22 mouse cellular contexts compared by ENCODE assay signal in the genomic region with DNA sequence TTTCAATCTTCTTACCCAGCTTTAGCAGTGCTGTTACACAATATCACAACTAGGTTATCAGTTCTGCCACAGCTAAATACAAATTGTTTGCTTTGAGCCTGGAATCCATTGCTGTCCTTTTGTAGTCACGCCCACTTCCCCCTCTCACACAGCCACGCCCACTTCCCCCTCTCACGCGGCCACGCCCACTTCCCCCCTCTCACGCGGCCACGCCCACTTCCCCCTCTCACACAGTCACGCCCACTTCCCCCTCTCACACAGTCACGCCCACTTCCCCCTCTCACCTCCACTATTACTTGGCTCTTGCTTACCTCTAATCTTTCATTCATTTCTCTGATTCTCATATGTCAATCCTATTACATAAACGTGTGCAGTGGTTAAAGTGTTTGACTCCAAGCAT. TPM values are rescaled to one million over a fixed set of nuclear protein-coding genes. Genes with fewer than 3 reads are reported as not detected.
DNase-seq lines count a peak whose midpoint lies in the region; ATAC-seq lines count a peak whose summit lies in the region.
"Had no signal": no experiment of that assay in that cellular context is flagged by ENCODE, and none has a peak within 500 bp of the region (broad histone marks: within the 10 kb centered on the region; RNA-seq: fewer than 3 reads in every experiment).

No protein-coding gene starts in this region.

- H3K36me3 ChIP-seq in heart, embryonic 12.5 days = peaks cover 34% of the 10 kb centered on the region
- H3K36me3 ChIP-seq: embryonic facial prominence, embryonic 12.5 days; limb, embryonic 15.5 days; neural tube, embryonic 15.5 days; stomach, embryonic 15.5 days had no signal

- H3K4me3 ChIP-seq in heart, embryonic 12.5 days = no peak overlapping the region
- H3K4me3 ChIP-seq: embryonic facial prominence, embryonic 12.5 days; limb, embryonic 15.5 days; megakaryocyte, embryonic 14.5 days; neural tube, embryonic 15.5 days; stomach, embryonic 15.5 days had no signal

- no peak overlapping the region for H3K27ac ChIP-seq in heart, embryonic 12.5 days (ENCODE audit: poor library complexity, severe bottlenecking)
- H3K27ac ChIP-seq: embryonic facial prominence, embryonic 12.5 days; hindbrain, embryonic 14.5 days; limb, embryonic 15.5 days; neural tube, embryonic 15.5 days; stomach, embryonic 15.5 days had no signal

- H3K9me3 ChIP-seq in heart, embryonic 12.5 days (replicated peaks) = no peaks in the 10 kb centered on the region
- H3K9me3 ChIP-seq: embryonic facial prominence, embryonic 12.5 days; limb, embryonic 15.5 days; megakaryocyte, embryonic 14.5 days; neural tube, embryonic 15.5 days; stomach, embryonic 15.5 days had no signal

- no peak overlapping the region for H3K9ac ChIP-seq in heart, embryonic 12.5 days
- H3K9ac ChIP-seq: embryonic facial prominence, embryonic 12.5 days; hindbrain, embryonic 14.5 days; limb, embryonic 15.5 days; neural tube, embryonic 15.5 days; stomach, embryonic 15.5 days had no signal

- DNase-seq in heart, postnatal 4 days = peak; percentile 46
- DNase-seq in B cell, adult 2 months = peak; percentile 37 to 50
- peak; percentile 6 for DNase-seq in MEL-GATA-1-ER (ENCODE audit: extremely low read depth, low read depth)
- no peak for DNase-seq in retina, embryonic 14.5 days (ENCODE audit: low spot score)
- DNase-seq in lung, adult 18-20 months = no peak
- no peak for DNase-seq in cerebellum, adult 18-20 months
- DNase-seq: adrenal gland, postnatal 36 days; cerebellum, postnatal 25 days; gastrocnemius, postnatal 14 days; kidney, adult 11 months; kidney, postnatal 10 days; layer of hippocampus, adult 9-11 months; retina, postnatal 1 day had no signal

- H3K4me1 ChIP-seq in heart, embryonic 12.5 days (replicated peaks) = 0 out of 2 replicates have a peak, but pooled peaks cover 4% of the 10 kb centered on the region
- H3K4me1 ChIP-seq: embryonic facial prominence, embryonic 12.5 days; limb, embryonic 15.5 days; megakaryocyte, embryonic 14.5 days; neural tube, embryonic 15.5 days; stomach, embryonic 15.5 days had no signal

- no peak overlapping the region for H3K4me2 ChIP-seq in heart, embryonic 12.5 days
- H3K4me2 ChIP-seq: embryonic facial prominence, embryonic 12.5 days; hindbrain, embryonic 14.5 days; limb, embryonic 15.5 days; neural tube, embryonic 15.5 days; stomach, embryonic 15.5 days had no signal

- H3K27me3 ChIP-seq in heart, embryonic 12.5 days (replicated peaks) = no peaks in the 10 kb centered on the region
- H3K27me3 ChIP-seq: megakaryocyte, embryonic 14.5 days; stomach, embryonic 15.5 days had no signal

- WGBS in heart, embryonic 12.5 days = 63% methylated on average over 11 of the region's 11 CpGs

- ATAC-seq in heart, embryonic 12.5 days (ENCODE audit: insufficient number of reproducible peaks, low FRiP score) = no peak
- peak; percentile 82 for ATAC-seq in megakaryocyte progenitor cell, adult 5-6 weeks (replicated peaks; ENCODE audit: poor library complexity)

RNA-seq across cellular contexts. Expression of a gene that starts 15.8 kb away (rescaled TPM):
- 10 to 100 TPM; 62.1 to 69.6 TPM for total RNA-seq in heart, postnatal 4 days (2021)
- polyA plus RNA-seq in heart, embryonic 12.5 days (2016; fragmentation: Nextera tagmentation; extraction: Ambion mirVana) = 18.0 and 19.4 TPM in 2 replicates
- not detected in 2 replicates for total RNA-seq in megakaryocyte progenitor cell, adult 5-6 weeks (2015)
- total RNA-seq in megakaryocyte progenitor cell, adult 5-6 weeks (2017) = not detected in 2 replicates
- total RNA-seq: left cerebral cortex, postnatal 14 days had no signal
- polyA plus RNA-seq: hindbrain, embryonic 14.5 days; neural tube, embryonic 15.5 days had no signal

Comparison
In these comparisons a context has a peak if more than half of its experiments do, and no peak if none do; other contexts are left out.
1. DNase-seq: peak in heart, postnatal 4 days (single experiment), B cell, adult 2 months (2 of 2) and MEL-GATA-1-ER (single experiment); none in retina, embryonic 14.5 days (single experiment), lung, adult 18-20 months (0 of 2) and cerebellum, adult 18-20 months (0 of 2).
2. RNA of a gene that starts 15.8 kb away (total RNA-seq): 62.1 to 69.6 TPM in heart, postnatal 4 days; not detected in megakaryocyte progenitor cell, adult 5-6 weeks; every median in the first group is over 10 times any median in the second.